Mouse (Mus musculus) testis, adult 2 months (tissue): ENCODE measurements at regions not wholly inside any gene's neighbourhood (a gene's known extent, or its start where the extent isn't known, plus 50 kb on each side); places are given as distances from the start of the nearest gene placed in this dataset.

ENCODE experiments used
- H3K27ac ChIP-seq: fragments of 200-500 bp; 2 replicates; pipeline ENCODE4 v1.5.1; 2012; ENCODE audit warnings: low read depth, low read length; ENCODE audit not compliant: control insufficient read depth, insufficient read depth
- H3K27me3 ChIP-seq: fragments of 200-500 bp; 2 replicates; pipeline ENCODE4 v1.6.1; 2012; ENCODE audit warnings: mild to moderate bottlenecking, low read length, moderate library complexity; ENCODE audit not compliant: control insufficient read depth, insufficient read depth
- H3K36me3 ChIP-seq: fragments of 200-500 bp; 2 replicates; pipeline ENCODE4 v1.6.1; 2012; ENCODE audit warnings: mild to moderate bottlenecking, low read length; ENCODE audit not compliant: control insufficient read depth, insufficient read depth
- H3K4me1 ChIP-seq: fragments of 200-500 bp; 2 replicates; pipeline ENCODE4 v1.6.1; 2012; ENCODE audit warnings: low read length; ENCODE audit not compliant: control insufficient read depth, insufficient read depth
- H3K4me3 ChIP-seq: fragments of 200-500 bp; 2 replicates; pipeline ENCODE4 v1.5.1; 2012; ENCODE audit warnings: low read depth, mild to moderate bottlenecking, low read length, moderate library complexity, mixed read lengths; ENCODE audit not compliant: control insufficient read depth
- CTCF ChIP-seq: fragments of 200-500 bp; IDR thresholded peaks from 2 replicates; pipeline ENCODE4 v1.5.1; 2012; ENCODE audit warnings: low read depth, mild to moderate bottlenecking, inconsistent platforms, low read length, moderate library complexity; ENCODE audit not compliant: control insufficient read depth, insufficient read depth, insufficient replicate concordance
- POLR2A ChIP-seq: fragments of 200-500 bp; IDR thresholded peaks from 2 replicates; pipeline ENCODE4 v1.6.1; 2012; ENCODE audit warnings: low read depth, mild to moderate bottlenecking, inconsistent platforms, low read length, moderate library complexity; ENCODE audit not compliant: control insufficient read depth

GRCm38 (mm10) chr2:148121885-148122876, 75.4 kb upstream of the Foxa2 start:
- TF ChIP-seq CTCF = peak; percentile 45; the same call in 1 of the 2 replicates
- TF ChIP-seq POLR2A = no peak
- H3K36me3 ChIP-seq = no peaks in the 10 kb centered on the region
- no peak overlapping the region for H3K27ac ChIP-seq

GRCm38 (mm10) chr2:148123780-148124179, 77.0 kb upstream of the Foxa2 start:
- no peaks in the 10 kb centered on the region for H3K4me1 ChIP-seq
- TF ChIP-seq CTCF (no peak), POLR2A (no peak)
- H3K27ac ChIP-seq = no peak overlapping the region
- H3K36me3 ChIP-seq = no peaks in the 10 kb centered on the region
- H3K27me3 ChIP-seq = no peaks in the 10 kb centered on the region
- H3K4me3 ChIP-seq = no peak overlapping the region

More at GRCm38 (mm10) chr2:148121885-148122876, 75.4 kb upstream of the Foxa2 start:
- no peaks in the 10 kb centered on the region for H3K4me1 ChIP-seq
- H3K27me3 ChIP-seq = no peaks in the 10 kb centered on the region
- no peak overlapping the region for H3K4me3 ChIP-seq

GRCm38 (mm10) chr2:148133811-148134210, 87.0 kb upstream of the Foxa2 start:
- H3K4me1 ChIP-seq = no peaks in the 10 kb centered on the region
- no peaks in the 10 kb centered on the region for H3K36me3 ChIP-seq
- H3K27ac ChIP-seq = no peak overlapping the region
- no peak overlapping the region for H3K4me3 ChIP-seq
- no peak for TF ChIP-seq CTCF
- TF ChIP-seq POLR2A = no peak
- H3K27me3 ChIP-seq = no peaks in the 10 kb centered on the region

- H3K4me3 ChIP-seq = no peak overlapping the region
- TF ChIP-seq CTCF (no peak), POLR2A (no peak)
- no peaks in the 10 kb centered on the region for H3K4me1 ChIP-seq
- no peak overlapping the region for H3K27ac ChIP-seq
- no peaks in the 10 kb centered on the region for H3K27me3 ChIP-seq
- no peaks in the 10 kb centered on the region for H3K36me3 ChIP-seq
Measured at GRCm38 (mm10) chr2:148141936-148142335, 95.2 kb upstream of the Foxa2 start.

DNA sequence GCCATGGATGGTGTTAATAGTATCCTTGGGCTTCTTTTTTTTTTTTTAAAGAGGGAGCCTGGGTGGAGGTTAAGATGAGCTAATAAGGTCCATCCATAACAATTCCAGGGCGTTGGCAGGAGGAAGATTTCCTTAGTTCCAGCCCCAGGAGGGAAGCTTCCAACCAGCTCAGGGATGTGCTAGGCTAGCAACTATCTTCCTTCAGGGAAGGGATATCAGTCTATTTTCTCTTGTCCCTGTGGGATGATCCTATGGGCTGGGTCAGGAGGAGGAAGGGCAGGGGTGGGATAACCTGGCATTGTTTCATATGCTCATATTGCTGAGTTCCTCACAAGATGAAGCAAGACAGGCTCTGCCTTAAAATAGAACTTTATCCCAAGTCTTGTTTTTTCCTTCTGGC, 98.0 kb upstream of the Foxa2 start:
- Histone ChIP-seq H3K36me3 (no peaks in the 10 kb centered on the region), H3K27ac (no peak overlapping the region), H3K4me1 (no peaks in the 10 kb centered on the region), H3K27me3 (no peaks in the 10 kb centered on the region), H3K4me3 (no peak overlapping the region)
- TF ChIP-seq POLR2A (no peak), CTCF (no peak)

GRCm38 (mm10) chr2:148148272-148148671, 101.5 kb upstream of the Foxa2 start:
- Histone ChIP-seq H3K4me3 (no peak overlapping the region), H3K4me1 (no peaks in the 10 kb centered on the region), H3K36me3 (no peaks in the 10 kb centered on the region), H3K27me3 (no peaks in the 10 kb centered on the region), H3K27ac (no peak overlapping the region)
- TF ChIP-seq CTCF = no peak
- TF ChIP-seq POLR2A = no peak

GRCm38 (mm10) chr2:148149426-148149825, 102.7 kb upstream of the Foxa2 start:
- Histone ChIP-seq H3K27me3 (no peaks in the 10 kb centered on the region), H3K36me3 (no peaks in the 10 kb centered on the region), H3K27ac (no peak overlapping the region), H3K4me1 (no peaks in the 10 kb centered on the region), H3K4me3 (no peak overlapping the region)
- TF ChIP-seq CTCF (no peak), POLR2A (no peak)
